Mouse (Mus musculus) heart, embryonic 10.5 days (tissue): Measurements from ENCODE around the gene Grik1. TPM values are rescaled to one million over a fixed set of nuclear protein-coding genes. Genes with fewer than 3 reads are reported as not detected.
A peak's percentile ranks its signal among the peaks of the same experiment; 100 is the strongest.

Experiments used
- DNase-seq: peaks from one replicate; pipeline ENCODE4 v3.0.0-alpha.2; 2017; ENCODE audit warnings: low spot score
- H3K27ac ChIP-seq: fragments of 300-500 bp; sonication (generic); 2 replicates; pipeline ENCODE4 v1.5.1; 2016; ENCODE audit warnings: mild to moderate bottlenecking
- H3K27me3 ChIP-seq: fragments of 300-500 bp; sonication (generic); 2 replicates; pipeline ENCODE4 v1.6.1; 2016; ENCODE audit warnings: mild to moderate bottlenecking; ENCODE audit not compliant: poor library complexity, insufficient read depth, severe bottlenecking
- H3K36me3 ChIP-seq: fragments of 300-500 bp; sonication (generic); 2 replicates; pipeline ENCODE4 v1.6.1; 2016; ENCODE audit warnings: mild to moderate bottlenecking, moderate library complexity
- H3K4me1 ChIP-seq: fragments of 300-500 bp; sonication (generic); 2 replicates; pipeline ENCODE4 v1.6.1; 2016; ENCODE audit warnings: mild to moderate bottlenecking
- H3K4me3 ChIP-seq: fragments of 300-500 bp; sonication (generic); 2 replicates; pipeline ENCODE4 v1.5.1; 2016; ENCODE audit warnings: mild to moderate bottlenecking, moderate library complexity
- H3K9me3 ChIP-seq: fragments of 300-500 bp; sonication (generic); 2 replicates; pipeline ENCODE4 v1.6.1; 2016; ENCODE audit warnings: mild to moderate bottlenecking, moderate library complexity
- WGBS: fragments of 180-500 bp; shearing (Covaris S2); methylation state at CpG from one replicate; pipeline ENCODE4 v1.1.7; 2016; 5-methylcytosine and 5-hydroxymethylcytosine counted together
- polyA plus RNA-seq: library from polyadenylated mRNA; unstranded; fragments of >200 nt; fragmentation: Nextera tagmentation; extraction: Ambion mirVana; gene quantifications from 2 replicates; pipeline ENCODE4 v1.2.1, GENCODE M21; 2016

The Grik1 gene
- 0.22 and 0.35 TPM in 2 replicates for polyA plus RNA-seq

DNA sequence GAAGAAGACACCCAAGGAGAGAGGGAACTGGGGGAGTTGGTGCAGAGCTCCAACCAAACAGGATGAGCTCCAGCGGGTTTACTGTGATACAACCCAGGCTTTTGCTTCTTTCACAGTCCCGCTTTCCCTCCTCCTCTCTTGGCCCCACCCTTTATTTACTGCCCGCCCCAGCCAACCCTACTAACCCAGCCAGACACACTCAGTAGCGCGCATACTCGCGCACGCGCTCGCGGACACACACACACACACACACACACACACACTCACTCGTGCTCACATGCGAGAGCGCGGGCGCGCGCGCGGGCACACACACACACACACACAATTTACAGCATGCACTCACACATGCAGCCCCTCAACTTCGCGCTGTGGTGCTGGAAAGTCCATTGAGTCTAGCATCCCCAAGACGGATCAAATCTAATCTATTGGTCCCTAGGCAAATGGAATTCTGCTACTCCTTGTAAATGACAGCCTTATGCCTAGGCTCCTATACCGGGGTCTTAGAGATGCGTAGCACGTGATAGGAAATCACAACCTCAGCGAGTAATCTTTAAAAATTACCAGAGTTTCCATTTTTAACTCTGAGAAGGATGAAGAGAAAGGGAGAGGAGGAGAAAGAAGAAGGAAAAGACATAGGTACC lies at the start of gene Grik1:
Gene Grik1, minus strand, starts transcription at position 134 of the 641 bp plus-strand sequence.
- H3K4me1 ChIP-seq, result peaks cover 16% of the 10 kb centered on the region
- H3K4me3 ChIP-seq, result peak within 1 kb of the TSS; percentile 64
- no peaks in the 10 kb centered on the region for H3K9me3 ChIP-seq
- DNase-seq, result no peak
- H3K36me3 ChIP-seq, result no peaks in the 10 kb centered on the region
- H3K27me3 ChIP-seq, result peaks cover 35% of the 10 kb centered on the region
- 2% methylated on average over 27 of the region's 27 CpGs for WGBS
- H3K27ac ChIP-seq, result no peak within 1 kb of the TSS

DNA sequence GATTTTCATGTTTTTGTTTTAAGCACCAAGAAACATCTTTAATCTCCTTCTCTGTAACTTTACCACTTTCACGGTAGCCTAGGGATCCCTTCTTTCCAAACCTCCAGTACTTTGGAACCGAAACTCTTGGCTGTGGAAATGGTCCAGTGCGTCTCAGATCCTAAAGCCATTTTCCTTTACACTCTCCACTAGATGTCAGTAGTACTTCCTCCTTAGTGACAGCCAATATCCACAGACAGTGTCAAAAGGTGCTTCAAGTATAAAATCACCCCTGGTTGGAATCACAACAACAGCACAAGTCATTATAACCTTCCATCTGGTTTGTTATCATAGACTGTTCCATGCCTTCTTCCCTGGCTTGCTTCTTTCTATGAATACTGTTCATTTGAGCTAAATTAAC lies 4.1 kb upstream of the Grik1 start:
- Histone ChIP-seq H3K4me1 (peaks cover 14% of the 10 kb centered on the region), H3K27ac (no peak overlapping the region), H3K4me3 (no peak overlapping the region), H3K36me3 (no peaks in the 10 kb centered on the region), H3K27me3 (peaks cover 25% of the 10 kb centered on the region), H3K9me3 (no peaks in the 10 kb centered on the region)
- no peak for DNase-seq
- 42% methylated on average over 3 of the region's 3 CpGs for WGBS

DNA sequence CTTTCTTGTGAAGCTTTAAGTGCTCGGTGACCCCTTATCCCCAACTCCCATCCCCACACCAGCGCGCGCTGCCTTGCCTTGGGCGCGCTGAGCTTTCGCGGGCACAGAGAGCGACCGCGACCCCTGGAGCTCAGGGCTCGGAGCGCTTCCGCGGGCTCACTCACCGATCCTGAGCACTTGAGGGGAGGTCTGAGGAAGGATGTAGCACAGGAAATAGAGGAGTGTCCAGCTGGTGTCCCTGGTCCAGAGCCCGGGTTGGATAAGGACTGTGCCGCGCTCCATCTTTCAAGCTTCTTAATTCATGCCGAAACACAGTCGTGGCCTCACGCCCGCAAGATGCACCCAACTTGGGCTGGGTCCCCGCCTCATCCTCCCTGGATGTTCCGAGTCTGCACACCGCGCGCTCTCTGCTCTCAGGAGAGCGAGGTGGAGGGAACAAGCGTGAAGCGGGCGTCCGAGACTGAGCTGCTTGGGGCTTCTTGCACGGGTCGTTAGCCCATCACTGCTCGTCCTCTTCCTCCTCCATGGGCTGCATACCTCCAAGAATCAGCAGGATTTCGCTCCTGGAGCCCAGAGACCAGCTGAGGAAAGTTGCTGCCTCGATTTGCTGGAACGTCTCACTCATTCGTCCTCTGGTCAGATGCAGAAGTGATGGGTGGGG lies 514 bp downstream of the Grik1 start:
- H3K27ac ChIP-seq, result no peak overlapping the region
- peaks cover 16% of the 10 kb centered on the region for H3K4me1 ChIP-seq
- DNase-seq, result no peak

DNA sequence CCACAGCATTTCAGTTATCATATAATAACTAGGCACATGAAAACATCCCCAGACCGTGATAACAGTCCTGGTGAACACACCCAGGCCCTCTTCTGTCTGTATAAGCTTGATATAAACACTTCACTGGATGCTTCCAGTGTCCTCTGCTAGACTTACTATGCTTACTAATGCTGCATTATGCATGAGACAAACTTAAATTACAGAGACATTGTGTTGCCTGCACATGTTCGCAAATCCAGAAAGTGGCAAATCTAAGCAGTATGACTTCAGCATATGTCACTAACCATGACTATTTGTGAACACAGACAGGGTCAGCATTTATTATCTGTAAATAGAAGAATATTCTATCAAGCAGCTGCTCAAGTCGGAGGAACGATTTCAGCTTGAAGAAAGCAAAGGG lies 31.7 kb downstream of the Grik1 start:
- Histone ChIP-seq H3K36me3 (no peaks in the 10 kb centered on the region), H3K27me3 (no peaks in the 10 kb centered on the region), H3K9me3 (no peaks in the 10 kb centered on the region), H3K4me1 (no peaks in the 10 kb centered on the region), H3K4me3 (no peak overlapping the region), H3K27ac (no peak overlapping the region)
- WGBS, result 82% methylated on average over 4 of the region's 4 CpGs
- DNase-seq, result no peak

More for the DNA sequence above, 514 bp downstream of the Grik1 start:
- no peaks in the 10 kb centered on the region for H3K9me3 ChIP-seq
- 1% methylated on average over 40 of the region's 40 CpGs for WGBS
- no peaks in the 10 kb centered on the region for H3K36me3 ChIP-seq
- peak overlapping the region; percentile 64 for H3K4me3 ChIP-seq
- H3K27me3 ChIP-seq, result peaks cover 35% of the 10 kb centered on the region

DNA sequence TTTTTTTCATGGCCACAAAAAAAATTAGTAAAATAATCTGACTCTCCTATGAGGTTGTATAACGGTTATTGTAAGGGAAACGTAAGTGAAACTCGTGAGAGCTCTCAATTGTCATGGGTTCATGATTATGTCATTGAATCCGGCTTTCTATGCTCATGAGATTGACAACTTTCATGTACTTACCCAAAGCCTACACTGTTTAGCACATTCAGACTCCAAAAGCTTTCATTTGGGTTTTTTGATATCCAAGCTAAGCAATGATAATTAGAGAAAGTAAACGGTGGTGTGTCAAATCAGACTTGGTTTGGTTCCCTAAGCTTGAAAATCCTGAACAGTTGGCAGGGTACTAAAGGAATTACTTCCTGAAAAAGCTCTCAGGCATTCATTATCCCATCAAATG lies 33.0 kb downstream of the Grik1 start:
- no peak for DNase-seq
- H3K4me3 ChIP-seq, result no peak overlapping the region
- H3K27ac ChIP-seq, result no peak overlapping the region
- 82% methylated on average over 5 of the region's 5 CpGs for WGBS
- no peaks in the 10 kb centered on the region for H3K36me3 ChIP-seq
- no peaks in the 10 kb centered on the region for H3K27me3 ChIP-seq
- H3K4me1 ChIP-seq, result no peaks in the 10 kb centered on the region
- H3K9me3 ChIP-seq, result no peaks in the 10 kb centered on the region

DNA sequence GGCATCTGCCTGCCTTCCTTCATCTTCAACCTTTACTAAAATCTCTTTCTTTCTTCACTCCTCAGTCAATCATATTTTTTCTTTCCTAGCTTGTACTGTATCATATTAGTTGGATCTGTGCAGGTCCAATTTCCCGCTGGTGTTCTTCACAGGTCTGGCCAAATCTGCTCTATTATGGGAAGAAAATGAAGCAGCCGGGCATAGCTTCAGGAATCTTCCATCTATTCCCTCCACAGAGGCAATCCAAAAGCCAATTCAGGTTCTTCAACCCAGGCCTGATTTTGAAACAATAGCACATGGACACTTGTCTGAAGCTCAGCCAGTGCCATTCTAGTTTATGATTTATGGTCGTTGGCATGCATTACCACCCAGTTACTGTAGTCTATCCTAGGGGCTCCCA lies 34.0 kb downstream of the Grik1 start:
- H3K27me3 ChIP-seq, result no peaks in the 10 kb centered on the region
- no peaks in the 10 kb centered on the region for H3K36me3 ChIP-seq
- no peak for DNase-seq
- H3K27ac ChIP-seq, result no peak overlapping the region
- H3K4me1 ChIP-seq, result no peaks in the 10 kb centered on the region
- H3K4me3 ChIP-seq, result no peak overlapping the region
- no peaks in the 10 kb centered on the region for H3K9me3 ChIP-seq
- WGBS, result 80% methylated on average over 3 of the region's 3 CpGs

DNA sequence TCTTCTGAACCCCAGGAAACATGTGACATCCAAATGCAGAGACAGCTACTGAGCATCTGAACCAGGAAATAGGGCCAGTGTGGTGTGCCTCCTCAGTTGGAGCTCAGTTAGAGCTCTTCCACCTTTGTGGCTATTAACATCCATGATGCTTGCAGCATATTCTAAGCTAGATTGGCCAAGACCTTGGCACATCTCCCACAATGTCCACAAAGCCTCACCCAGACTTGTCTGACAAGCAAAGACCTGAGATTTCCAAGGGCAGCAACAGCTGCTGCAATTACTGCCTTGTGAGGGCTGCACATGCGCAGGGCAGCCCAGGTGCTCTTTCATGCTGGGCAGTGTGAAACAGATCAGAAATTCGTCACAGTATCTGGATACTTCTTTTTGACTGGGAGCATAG lies 37.4 kb downstream of the Grik1 start:
- H3K4me1 ChIP-seq, result no peaks in the 10 kb centered on the region
- WGBS, result 76% methylated on average over 2 of the region's 2 CpGs
- no peak for DNase-seq
- H3K9me3 ChIP-seq, result no peaks in the 10 kb centered on the region
- no peaks in the 10 kb centered on the region for H3K36me3 ChIP-seq
- H3K27me3 ChIP-seq, result no peaks in the 10 kb centered on the region
- H3K4me3 ChIP-seq, result no peak overlapping the region
- H3K27ac ChIP-seq, result no peak overlapping the region

DNA sequence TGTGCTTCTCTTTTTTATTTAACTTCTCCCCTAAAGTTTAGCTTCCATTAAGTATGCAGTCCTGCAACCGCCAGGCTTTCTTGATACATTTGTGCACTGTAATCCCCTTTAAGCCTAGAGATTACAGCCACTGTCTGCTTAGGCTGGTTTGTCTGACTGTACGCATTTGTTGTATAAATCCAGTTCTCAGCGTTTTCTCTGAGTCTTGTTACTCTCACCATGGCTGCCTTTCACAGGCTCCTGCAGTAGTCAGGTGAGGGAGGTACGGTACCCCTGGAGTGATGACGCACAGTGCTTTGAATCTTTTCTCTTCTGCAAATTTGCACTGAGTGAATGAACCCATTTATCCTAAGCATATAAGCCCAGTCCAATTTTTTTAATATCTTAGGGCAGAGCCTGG lies 39.0 kb downstream of the Grik1 start:
- 67% methylated on average over 5 of the region's 5 CpGs for WGBS

DNA sequence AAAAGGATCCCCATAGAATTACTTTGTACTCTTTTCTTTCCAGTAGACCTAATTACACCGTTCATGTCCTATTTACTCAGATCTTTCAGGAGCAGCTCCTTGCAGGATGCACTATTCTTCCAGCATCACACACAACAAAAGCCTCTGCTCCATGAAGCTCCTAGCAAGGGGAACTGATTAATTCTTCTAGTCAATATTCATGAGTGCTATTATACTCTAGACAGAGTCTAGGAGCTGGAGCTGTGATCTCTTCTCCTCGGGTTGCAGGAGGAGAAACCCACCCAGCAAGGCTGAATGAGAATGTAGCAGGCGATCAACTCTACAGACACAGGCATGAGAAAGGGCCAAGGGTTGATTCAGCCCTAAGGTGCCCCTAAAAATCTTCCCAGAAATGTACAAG lies 40.2 kb downstream of the Grik1 start:
- Histone ChIP-seq H3K9me3 (no peaks in the 10 kb centered on the region), H3K27ac (no peak overlapping the region), H3K4me3 (no peak overlapping the region), H3K4me1 (no peaks in the 10 kb centered on the region), H3K36me3 (no peaks in the 10 kb centered on the region), H3K27me3 (no peaks in the 10 kb centered on the region)
- no peak for DNase-seq
- WGBS, result 63% methylated on average over 3 of the region's 3 CpGs

More for the DNA sequence above, 39.0 kb downstream of the Grik1 start:
- Histone ChIP-seq H3K9me3 (no peaks in the 10 kb centered on the region), H3K27ac (no peak overlapping the region), H3K27me3 (no peaks in the 10 kb centered on the region), H3K4me1 (no peaks in the 10 kb centered on the region), H3K36me3 (no peaks in the 10 kb centered on the region), H3K4me3 (no peak overlapping the region)
- DNase-seq, result no peak

DNA sequence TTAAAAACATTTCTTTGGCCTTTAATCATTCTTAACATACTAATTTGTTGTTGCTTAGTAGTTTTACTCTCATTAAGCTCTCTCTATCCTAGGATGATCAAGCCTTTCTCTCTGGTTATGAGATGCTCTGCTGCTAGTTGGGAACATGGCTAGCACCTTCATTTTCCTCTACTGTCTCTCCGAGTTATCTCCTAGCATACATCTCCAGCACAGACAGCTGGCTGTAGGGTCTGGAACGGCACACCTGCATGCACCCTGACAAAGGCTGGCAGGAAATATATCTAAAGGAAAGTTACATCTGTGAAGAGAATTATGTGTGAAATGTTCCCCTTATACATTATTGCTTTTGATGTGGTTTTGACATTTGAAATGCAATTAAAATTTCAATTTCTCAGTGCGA lies 42.5 kb downstream of the Grik1 start:
- Histone ChIP-seq H3K27me3 (no peaks in the 10 kb centered on the region), H3K4me1 (no peaks in the 10 kb centered on the region), H3K27ac (no peak overlapping the region), H3K36me3 (no peaks in the 10 kb centered on the region), H3K9me3 (no peaks in the 10 kb centered on the region), H3K4me3 (no peak overlapping the region)
- DNase-seq, result no peak
- 77% methylated on average over 3 of the region's 3 CpGs for WGBS

DNA sequence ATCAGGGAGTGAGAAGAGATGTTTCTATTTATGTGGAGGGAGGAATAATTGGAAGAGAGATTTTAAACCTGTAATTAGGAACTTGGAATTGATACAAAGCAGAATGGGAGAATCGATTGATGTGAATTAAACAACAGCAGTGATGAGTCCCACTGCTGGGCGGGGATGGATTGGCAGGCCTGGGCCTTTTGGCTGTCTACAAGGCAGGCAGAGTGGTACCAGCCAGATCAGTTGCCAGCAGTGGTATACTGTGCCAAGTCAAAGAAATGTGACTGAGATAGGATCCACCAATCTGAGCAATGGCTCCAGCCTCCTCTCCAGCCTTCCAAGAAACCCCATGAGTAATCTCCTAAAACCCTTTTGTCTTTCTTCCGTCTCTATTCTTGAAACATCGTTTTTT lies 45.4 kb downstream of the Grik1 start:
- WGBS, result 87% methylated on average over 4 of the region's 4 CpGs
- Histone ChIP-seq H3K27me3 (no peaks in the 10 kb centered on the region), H3K36me3 (no peaks in the 10 kb centered on the region)

DNA sequence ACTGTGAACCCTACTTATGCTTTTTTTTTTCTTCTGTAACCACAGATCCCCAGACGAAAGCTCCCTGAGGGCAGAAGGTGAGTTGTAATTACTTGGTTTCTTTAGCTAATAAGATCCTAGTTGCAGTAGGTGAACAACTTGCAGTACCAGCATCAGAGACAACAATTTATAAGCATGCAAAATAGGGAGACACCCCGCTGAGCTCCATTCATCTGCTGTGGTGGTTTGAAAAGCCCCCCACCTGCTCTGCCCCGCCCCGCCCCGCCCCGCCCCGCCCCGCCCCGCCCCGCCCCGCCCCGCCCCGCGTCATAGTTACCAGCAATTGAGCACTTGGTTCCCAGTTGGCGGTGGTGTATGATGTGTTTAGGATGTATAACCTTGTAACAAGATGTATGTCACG lies 64.4 kb downstream of the Grik1 start:
- H3K27me3 ChIP-seq, result no peaks in the 10 kb centered on the region
- 54% methylated on average over 16 of the region's 16 CpGs for WGBS
- H3K36me3 ChIP-seq, result no peaks in the 10 kb centered on the region
- DNase-seq, result no peak
- no peak overlapping the region for H3K4me3 ChIP-seq
- no peaks in the 10 kb centered on the region for H3K9me3 ChIP-seq
- no peak overlapping the region for H3K27ac ChIP-seq
- H3K4me1 ChIP-seq, result no peaks in the 10 kb centered on the region

More for the DNA sequence above, 45.4 kb downstream of the Grik1 start:
- Histone ChIP-seq H3K4me3 (no peak overlapping the region), H3K9me3 (no peaks in the 10 kb centered on the region), H3K4me1 (no peaks in the 10 kb centered on the region), H3K27ac (no peak overlapping the region)
- no peak for DNase-seq

DNA sequence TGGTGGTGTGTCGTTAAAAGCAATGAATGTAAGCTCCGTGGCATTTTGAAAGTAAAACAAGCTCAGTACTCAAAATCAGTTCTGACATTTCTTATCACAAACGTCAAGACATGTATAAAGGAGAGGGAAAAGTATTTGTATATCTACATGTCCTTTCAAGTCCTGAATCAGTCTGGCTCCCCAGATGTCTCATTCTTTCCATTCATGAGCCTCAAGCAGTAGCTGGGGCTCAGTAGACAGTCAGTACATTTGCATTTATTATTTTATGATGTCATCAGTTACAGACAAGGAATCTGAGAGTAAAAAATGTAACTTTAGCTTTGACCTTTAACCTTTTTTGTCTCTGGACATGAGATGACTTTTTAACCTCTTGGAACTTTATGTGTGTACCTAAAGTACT lies 68.1 kb downstream of the Grik1 start:
- H3K4me3 ChIP-seq, result no peak overlapping the region
- no peak for DNase-seq
- no peaks in the 10 kb centered on the region for H3K36me3 ChIP-seq
- H3K27ac ChIP-seq, result no peak overlapping the region
- WGBS, result 54% methylated on average over 3 of the region's 3 CpGs
- H3K4me1 ChIP-seq, result no peaks in the 10 kb centered on the region
- H3K9me3 ChIP-seq, result no peaks in the 10 kb centered on the region
- no peaks in the 10 kb centered on the region for H3K27me3 ChIP-seq

DNA sequence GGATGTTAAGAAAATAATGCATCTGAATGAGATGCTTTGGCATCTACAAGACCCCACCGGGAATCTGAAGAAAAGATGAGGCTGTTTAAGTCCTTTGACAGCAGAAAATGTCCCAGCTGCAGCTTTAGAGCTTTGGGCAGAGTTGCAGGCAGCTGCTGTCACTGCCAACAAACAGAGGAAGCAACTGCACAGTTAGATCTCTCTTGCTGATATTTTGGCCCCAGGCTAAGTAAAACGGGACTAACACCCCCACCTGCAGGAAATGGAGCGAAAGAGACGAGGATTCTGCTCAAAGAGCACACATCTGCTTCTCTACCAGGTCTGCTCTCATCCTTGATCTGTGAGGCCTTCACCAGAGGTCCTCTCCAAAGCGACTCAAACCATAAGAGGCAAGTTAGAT lies 77.5 kb downstream of the Grik1 start:
- H3K27ac ChIP-seq, result no peak overlapping the region
- 63% methylated on average over 5 of the region's 5 CpGs for WGBS
- H3K4me3 ChIP-seq, result no peak overlapping the region
- H3K27me3 ChIP-seq, result no peaks in the 10 kb centered on the region
- no peaks in the 10 kb centered on the region for H3K4me1 ChIP-seq
- H3K36me3 ChIP-seq, result no peaks in the 10 kb centered on the region
- no peaks in the 10 kb centered on the region for H3K9me3 ChIP-seq
- no peak for DNase-seq
